Mouse (Mus musculus): ENCODE results near the gene Tro. TPM values are rescaled to one million over a fixed set of nuclear protein-coding genes. Genes with fewer than 3 reads are reported as not detected.

Gene Tro
- polyA plus RNA-seq (2015; fragmentation: Nextera tagmentation; extraction: Ambion mirVana), result 16.0 and 17.6 TPM in 2 replicates

DNA sequence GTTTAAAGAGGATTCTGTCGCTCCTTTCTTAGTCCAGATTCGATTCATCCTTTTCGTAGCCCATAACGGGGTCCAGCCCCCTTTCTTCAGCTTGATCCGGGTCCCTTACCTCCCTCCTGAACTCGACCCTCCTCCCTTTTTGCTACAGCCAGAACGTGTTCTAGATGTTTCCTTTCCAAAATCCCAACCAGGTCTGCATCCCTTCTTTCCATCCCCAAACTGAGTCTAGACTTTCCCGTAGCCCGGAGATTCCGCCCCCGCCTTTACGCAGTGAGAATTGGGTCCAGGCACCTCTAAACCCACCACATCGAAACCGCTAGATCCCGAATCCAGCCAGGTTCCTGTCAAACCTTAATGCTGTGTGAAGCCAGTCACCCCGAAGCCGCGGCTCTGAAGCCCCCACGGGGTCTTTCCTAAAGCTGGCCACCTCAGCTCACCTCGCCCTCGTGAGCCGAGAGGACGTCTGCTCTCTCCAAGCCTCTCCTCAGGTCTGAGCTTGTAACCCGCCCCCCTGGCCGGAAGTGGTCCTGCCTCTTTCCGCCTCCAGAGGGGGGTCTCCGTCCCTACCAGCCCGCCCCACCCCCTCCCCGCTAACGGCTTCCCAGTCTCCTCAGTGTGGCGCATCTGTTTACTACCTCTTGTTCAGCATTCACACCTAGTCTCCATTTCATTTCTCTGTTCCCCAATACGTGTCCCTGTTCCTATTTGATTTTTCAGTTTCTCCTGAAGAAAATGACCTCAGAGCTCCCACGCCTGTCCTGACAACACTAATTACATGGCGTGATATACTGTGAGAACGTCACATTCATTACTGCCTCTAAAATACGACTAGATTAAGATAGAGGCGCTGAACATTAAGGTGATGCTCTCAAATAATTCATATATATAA, at the start of gene Tro:
Gene Tro (minus strand): TSS at position 676 of the 889 bp plus-strand sequence.
- Histone ChIP-seq H3K4me1 (no peaks in the 10 kb centered on the region), H3K9ac (0 out of 2 replicates have a peak within 1 kb of the TSS, but pooled peaks have one; percentile 9), H3K4me2 (peak within 1 kb of the TSS; percentile 53), H3K9me3 (no peaks in the 10 kb centered on the region), H3K4me3 (replicated peaks) (peak within 1 kb of the TSS; percentile 47), H3K27me3 (replicated peaks) (no peaks in the 10 kb centered on the region), H3K27ac (peak within 1 kb of the TSS; percentile 61), H3K36me3 (no peaks in the 10 kb centered on the region)
- ATAC-seq (ENCODE audit: insufficient read depth, low FRiP score, low read depth), result peak; percentile 73; the same call in 1 of the 2 replicates
- 26% methylated on average over 37 of the region's 37 CpGs for WGBS

GRCm38 (mm10) chrX:150677505-150677904, 20.1 kb upstream of the Tro start:
- H3K36me3 ChIP-seq, result no peaks in the 10 kb centered on the region
- H3K9me3 ChIP-seq, result no peaks in the 10 kb centered on the region
- no peak overlapping the region for H3K4me2 ChIP-seq
- no peak for ATAC-seq (ENCODE audit: insufficient read depth, low FRiP score, low read depth)
- H3K27ac ChIP-seq, result no peak overlapping the region
- H3K4me3 ChIP-seq (replicated peaks), result no peak overlapping the region
- WGBS, result 56% methylated on average over 1 of the region's 1 CpGs
- H3K9ac ChIP-seq, result no peak overlapping the region
- H3K27me3 ChIP-seq (replicated peaks), result no peaks in the 10 kb centered on the region
- H3K4me1 ChIP-seq, result no peaks in the 10 kb centered on the region

- Histone ChIP-seq H3K9ac (no peak overlapping the region), H3K27me3 (replicated peaks) (no peaks in the 10 kb centered on the region), H3K9me3 (no peaks in the 10 kb centered on the region), H3K36me3 (no peaks in the 10 kb centered on the region), H3K4me1 (no peaks in the 10 kb centered on the region), H3K4me2 (no peak overlapping the region), H3K4me3 (replicated peaks) (no peak overlapping the region), H3K27ac (no peak overlapping the region)
- no peak for ATAC-seq (ENCODE audit: insufficient read depth, low FRiP score, low read depth)
- 39% methylated on average over 4 of the region's 4 CpGs for WGBS
Observed at GRCm38 (mm10) chrX:150662809-150663208, 5.4 kb upstream of the Tro start.

GRCm38 (mm10) chrX:150657797-150658118, 375 bp upstream of the Tro start:
- no peak for ATAC-seq (ENCODE audit: insufficient read depth, low FRiP score, low read depth)
- H3K4me3 ChIP-seq (replicated peaks), result peak overlapping the region; percentile 47; the same call in 1 of the 2 replicates

DNA sequence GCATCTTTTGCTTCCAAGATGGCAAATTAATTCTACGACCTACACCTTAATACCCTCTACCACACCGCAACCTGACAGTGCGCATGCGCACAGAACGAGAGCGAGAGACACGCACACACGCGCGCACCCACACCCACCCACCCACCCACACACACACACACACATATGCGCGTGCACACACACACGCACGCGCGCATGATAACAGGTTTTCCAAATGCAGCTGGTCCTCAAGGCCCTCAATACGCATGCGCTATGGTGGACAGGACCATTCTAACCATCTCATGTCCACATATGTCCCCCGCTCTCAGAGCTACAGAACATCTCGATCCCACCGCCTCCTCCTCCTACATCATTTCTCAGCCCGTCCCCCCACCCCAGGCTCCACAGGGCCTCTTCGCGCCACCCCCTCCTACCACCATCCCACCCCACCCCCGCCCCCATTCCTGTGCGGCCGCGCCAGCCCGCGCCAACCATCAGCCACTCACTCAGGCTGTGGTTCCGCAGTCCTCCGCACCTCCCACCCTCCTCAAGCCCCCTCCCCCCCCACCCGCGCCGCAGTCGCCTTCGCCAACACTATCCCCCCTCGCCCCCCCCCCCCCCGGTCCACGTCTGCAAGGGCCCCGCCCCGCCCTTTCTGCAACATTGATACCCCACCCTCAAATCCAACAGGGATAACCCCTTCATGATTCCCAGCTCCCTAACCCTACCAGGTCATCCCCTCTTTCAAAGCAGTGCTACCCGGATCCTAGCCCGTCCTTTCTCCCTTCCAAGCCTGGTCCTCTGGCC, 1.1 kb downstream of the Tro start:
- Histone ChIP-seq H3K27ac (no peak overlapping the region), H3K27me3 (replicated peaks) (no peaks in the 10 kb centered on the region), H3K9me3 (no peaks in the 10 kb centered on the region), H3K36me3 (no peaks in the 10 kb centered on the region), H3K4me3 (replicated peaks) (peak overlapping the region; percentile 47), H3K9ac (no peak overlapping the region), H3K4me2 (peak overlapping the region; percentile 53), H3K4me1 (no peaks in the 10 kb centered on the region)
- 42% methylated on average over 37 of the region's 44 CpGs for WGBS
- ATAC-seq (ENCODE audit: insufficient read depth, low FRiP score, low read depth), result 0 out of 2 replicates have a peak, but pooled peaks have one; percentile 27

More at GRCm38 (mm10) chrX:150657797-150658118, 375 bp upstream of the Tro start:
- no peak overlapping the region for H3K4me2 ChIP-seq
- no peak overlapping the region for H3K9ac ChIP-seq
- H3K9me3 ChIP-seq, result no peaks in the 10 kb centered on the region
- no peaks in the 10 kb centered on the region for H3K36me3 ChIP-seq
- no peaks in the 10 kb centered on the region for H3K4me1 ChIP-seq
- H3K27me3 ChIP-seq (replicated peaks), result no peaks in the 10 kb centered on the region
- H3K27ac ChIP-seq, result no peak overlapping the region
- WGBS, result 45% methylated on average over 3 of the region's 3 CpGs

DNA sequence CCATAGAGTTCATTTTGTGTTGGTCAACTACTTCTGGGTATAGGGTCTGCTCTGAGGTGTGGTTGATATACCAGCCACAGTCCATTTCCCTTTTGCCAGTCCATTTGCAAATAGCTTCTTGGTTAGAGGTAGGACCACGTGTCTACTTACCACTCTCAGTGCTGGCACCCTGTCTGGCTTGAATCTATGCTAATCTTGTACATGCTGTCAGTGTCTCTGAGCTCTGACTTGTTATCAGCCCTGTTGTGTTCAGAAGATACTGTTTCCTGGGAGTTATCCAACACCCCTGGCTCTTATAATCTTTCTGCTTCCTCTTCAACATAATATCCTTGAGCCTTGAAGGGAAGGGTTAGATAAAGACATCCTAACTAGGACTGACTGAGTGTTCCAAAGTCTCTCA, 21.0 kb downstream of the Tro start:
- Histone ChIP-seq H3K4me3 (replicated peaks) (no peak overlapping the region), H3K27me3 (replicated peaks) (no peaks in the 10 kb centered on the region), H3K36me3 (no peaks in the 10 kb centered on the region), H3K9ac (no peak overlapping the region), H3K4me2 (no peak overlapping the region), H3K27ac (no peak overlapping the region), H3K9me3 (no peaks in the 10 kb centered on the region), H3K4me1 (no peaks in the 10 kb centered on the region)
- WGBS, result 68% methylated on average over 1 of the region's 1 CpGs
- ATAC-seq (ENCODE audit: insufficient read depth, low FRiP score, low read depth), result no peak

DNA sequence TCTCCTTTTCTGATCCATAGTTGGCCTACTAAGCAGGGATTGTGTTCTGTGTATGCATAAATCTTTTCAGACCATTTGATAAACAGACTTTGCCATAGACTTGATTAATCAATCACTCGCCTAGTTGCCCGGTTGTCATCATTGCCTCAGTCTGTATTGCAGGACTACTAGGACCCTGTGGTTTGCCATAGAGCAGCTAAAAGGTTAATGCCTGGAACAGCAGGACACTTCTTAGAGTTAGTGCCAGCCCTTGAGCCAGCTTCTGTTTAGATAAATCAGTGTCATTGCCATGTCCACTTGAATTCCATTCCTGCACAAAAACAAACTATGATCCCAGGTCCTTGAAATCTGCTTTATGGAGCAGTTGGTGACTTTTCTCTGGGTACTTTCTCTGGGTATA, 58.5 kb downstream of the Tro start:
- WGBS, result 77% methylated on average over 2 of the region's 2 CpGs
- ATAC-seq (ENCODE audit: insufficient read depth, low FRiP score, low read depth), result no peak
- H3K4me3 ChIP-seq (replicated peaks), result no peak overlapping the region

More for the DNA sequence above, 58.5 kb downstream of the Tro start:
- Histone ChIP-seq H3K4me1 (no peaks in the 10 kb centered on the region), H3K9me3 (no peaks in the 10 kb centered on the region), H3K27ac (no peak overlapping the region), H3K36me3 (no peaks in the 10 kb centered on the region), H3K9ac (no peak overlapping the region), H3K4me2 (no peak overlapping the region), H3K27me3 (replicated peaks) (no peaks in the 10 kb centered on the region)

Other genes with a start within 250 kb of the Tro start
- gene Tmem29, start 198.4 kb downstream of the Tro start, polyA plus RNA-seq (2015; fragmentation: Nextera tagmentation; extraction: Ambion mirVana), result 29.1 and 32.4 TPM in 2 replicates
- 77.5 and 126 TPM in 2 replicates for gene Alas2, start 110.2 kb downstream of the Tro start, polyA plus RNA-seq (2015; fragmentation: Nextera tagmentation; extraction: Ambion mirVana)
- gene Pfkfb1, start 69.4 kb downstream of the Tro start, polyA plus RNA-seq (2015; fragmentation: Nextera tagmentation; extraction: Ambion mirVana), result 6.1 and 6.2 TPM in 2 replicates
- 14.9 and 18.8 TPM in 2 replicates for gene Apex2, start 67.7 kb downstream of the Tro start, polyA plus RNA-seq (2015; fragmentation: Nextera tagmentation; extraction: Ambion mirVana)
- gene Maged2, start 156.8 kb upstream of the Tro start, polyA plus RNA-seq (2015; fragmentation: Nextera tagmentation; extraction: Ambion mirVana), result 497 and 503 TPM in 2 replicates

Measured in stomach, embryonic 15.5 days (tissue).